Mouse (Mus musculus) gastrocnemius, adult 8-10 months (tissue): ENCODE measurements around the gene Inhbc. TPM values are rescaled to one million over a fixed set of nuclear protein-coding genes. Genes with fewer than 3 reads are reported as not detected.
"Not testable (repeated sequence)": the region's sequence is repeated elsewhere in the genome, so short reads cannot be mapped to it uniquely, and the experiment has no call there.

Experiments used
- DNase-seq, 2 experiments: peaks; one replicate each; pipeline ENCODE4 v3.0.0; 2022; ENCODE audit warnings: low spot score in 2 of 2
- total RNA-seq, 4 experiments: library from RNA; stranded (reverse); gene quantifications; 2 replicates each; pipeline ENCODE4 v1.2.4; 2022

Inhbc gene
- total RNA-seq, 4 experiments from 2014 or later: not detected

DNA sequence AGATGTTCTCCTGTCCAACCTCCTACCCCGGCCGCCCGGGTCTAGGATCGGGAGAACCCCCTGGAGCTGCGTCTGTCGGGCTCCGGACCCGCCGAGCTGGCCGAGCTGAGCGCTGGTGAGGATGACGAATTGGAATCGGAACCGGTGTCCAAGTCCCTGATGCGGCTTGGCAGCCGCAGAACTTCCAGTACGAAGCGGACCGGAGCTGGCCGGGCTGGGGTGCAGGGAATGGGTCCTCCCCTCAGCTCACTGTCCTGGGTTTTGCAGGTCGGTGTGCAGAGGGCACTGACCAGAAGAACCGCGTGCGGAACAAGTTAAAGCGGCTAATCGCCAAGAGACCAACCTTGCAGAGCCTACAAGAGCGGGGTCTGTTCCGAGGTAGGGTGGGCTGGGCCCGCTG is 43.4 kb downstream of the Inhbc start:
- DNase-seq: no peak

GRCm38 (mm10) chr10:127326017-127326801 is 44.0 kb downstream of the Inhbc start:
- no peak for DNase-seq

DNA sequence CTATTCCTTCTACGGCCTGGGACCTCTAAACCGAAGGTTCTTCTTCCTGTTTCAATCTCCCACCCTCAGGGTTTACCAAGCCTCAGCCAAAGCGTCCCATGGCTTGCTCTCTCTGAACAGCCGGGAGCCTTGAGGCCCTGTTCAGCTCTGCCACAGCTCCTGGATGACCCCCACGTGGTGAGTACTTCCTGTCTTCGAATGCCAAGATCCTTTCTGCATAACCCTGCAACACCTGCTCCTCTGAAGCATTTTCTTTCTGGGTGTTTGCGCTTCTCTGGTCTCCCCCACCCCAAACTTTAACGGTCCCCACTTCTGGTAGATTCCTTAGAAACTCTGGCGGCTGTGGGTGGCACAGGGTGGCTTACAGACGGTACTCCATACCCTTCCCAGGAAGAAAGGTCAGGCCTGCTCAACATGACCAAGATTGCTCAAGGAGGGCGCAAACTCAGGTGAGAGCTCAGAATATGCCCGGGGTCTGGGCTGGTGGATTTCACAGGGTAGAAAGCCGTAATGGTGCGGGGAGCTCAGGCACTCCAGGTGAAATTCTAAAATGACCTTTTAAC is 44.7 kb downstream of the Inhbc start:
- no peak for DNase-seq

DNA sequence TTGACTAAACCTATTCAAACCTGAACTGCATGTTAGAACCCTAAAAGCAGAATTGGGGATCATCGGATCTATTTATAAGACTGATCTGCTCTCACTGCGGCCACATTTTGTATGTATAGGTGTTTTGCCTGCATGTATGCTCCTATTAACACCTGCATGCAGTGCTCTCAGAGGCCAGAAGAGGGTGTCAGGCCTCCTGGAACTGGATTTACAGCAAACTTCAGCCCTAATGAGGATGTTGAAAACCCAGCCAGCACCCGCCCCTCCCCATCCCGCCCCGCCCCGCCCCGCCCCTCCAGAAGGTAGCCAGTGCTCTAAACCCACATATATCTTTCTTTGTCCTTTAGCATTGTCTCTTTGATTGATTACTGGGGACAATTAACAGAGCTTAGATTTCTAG is 45.7 kb downstream of the Inhbc start:
- DNase-seq: no peak

DNA sequence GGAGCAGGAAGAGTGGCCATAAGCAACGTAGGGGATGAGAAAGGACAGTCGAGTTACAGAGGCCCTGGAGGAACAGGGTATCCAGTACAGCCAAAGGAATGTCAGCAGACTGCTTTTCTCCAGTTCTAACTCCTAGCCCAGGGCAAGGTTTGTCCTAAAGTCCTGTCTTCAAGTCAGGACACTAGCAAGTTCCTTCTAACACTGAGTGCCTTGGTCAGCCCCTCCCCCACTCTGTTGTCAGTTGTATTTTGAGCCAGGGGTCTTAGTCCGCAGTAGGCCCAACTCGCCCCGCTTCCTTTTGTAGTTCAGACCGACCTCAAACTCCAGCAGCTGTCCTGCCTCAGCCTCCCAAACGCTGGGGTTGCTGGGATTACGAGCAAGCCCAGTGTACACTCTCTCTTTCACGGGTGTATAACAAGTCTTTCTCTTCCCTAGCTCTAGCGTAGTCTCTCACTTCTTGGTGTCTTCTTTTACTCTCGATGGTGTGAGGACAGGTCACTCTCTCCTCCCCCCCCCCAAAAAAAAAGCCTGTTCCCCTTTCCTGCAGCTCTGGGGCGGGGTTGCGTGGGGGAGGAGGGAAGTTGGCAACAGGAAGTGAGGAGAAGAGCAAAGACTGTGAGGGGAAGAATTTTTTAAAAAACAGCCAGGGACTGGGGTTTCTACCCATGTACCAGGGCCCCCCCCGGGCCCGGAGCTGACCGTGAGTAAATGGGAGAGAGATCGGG is 46.9 kb downstream of the Inhbc start:
- no peak for DNase-seq

DNA sequence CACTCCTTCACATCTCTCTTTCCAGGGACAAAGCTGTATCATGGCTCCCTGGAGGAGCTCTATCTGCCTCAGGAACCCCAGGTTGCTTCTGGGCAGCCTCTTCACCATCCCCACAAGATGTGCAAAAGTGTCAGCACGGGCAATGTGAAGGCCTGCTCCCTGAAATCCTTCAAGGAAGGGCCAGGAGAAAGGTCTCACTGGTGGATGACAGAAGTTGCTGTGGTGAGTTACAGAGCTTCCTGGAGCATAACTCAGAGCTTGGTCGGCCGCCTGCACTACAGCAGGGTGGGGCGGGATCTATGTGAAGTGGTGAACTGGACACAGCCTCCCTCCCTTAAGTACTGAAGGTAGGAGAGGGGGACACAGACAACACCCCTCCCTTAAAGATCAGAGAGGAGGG is 47.6 kb downstream of the Inhbc start:
- DNase-seq: no peak

- DNase-seq: no peak
These were observed 48.1 kb downstream of the Inhbc start for GRCm38 (mm10) chr10:127322178-127322577.

DNA sequence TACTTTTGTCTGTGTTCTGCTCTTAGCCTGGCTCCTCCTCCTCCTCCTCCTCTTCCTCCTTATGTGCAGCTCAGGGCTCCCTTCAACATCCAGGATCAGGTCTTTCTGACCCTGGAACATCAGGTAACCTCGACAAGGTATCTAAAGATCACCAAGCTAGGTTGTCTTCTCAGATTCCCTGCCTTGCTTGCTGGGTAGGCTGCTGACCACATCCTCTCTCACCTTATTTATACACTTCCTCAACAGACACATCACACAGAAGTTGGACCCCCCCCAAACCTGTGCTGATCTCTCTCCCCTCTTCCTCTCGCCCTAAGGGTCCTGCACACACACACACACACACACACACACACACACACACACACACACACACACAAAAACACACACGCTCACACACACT is 48.6 kb downstream of the Inhbc start, which contains the start of gene Arhgap9:
TSS of gene Arhgap9 (plus strand) at position 344 of the 400 bp plus-strand sequence.
- DNase-seq: no peak

DNA sequence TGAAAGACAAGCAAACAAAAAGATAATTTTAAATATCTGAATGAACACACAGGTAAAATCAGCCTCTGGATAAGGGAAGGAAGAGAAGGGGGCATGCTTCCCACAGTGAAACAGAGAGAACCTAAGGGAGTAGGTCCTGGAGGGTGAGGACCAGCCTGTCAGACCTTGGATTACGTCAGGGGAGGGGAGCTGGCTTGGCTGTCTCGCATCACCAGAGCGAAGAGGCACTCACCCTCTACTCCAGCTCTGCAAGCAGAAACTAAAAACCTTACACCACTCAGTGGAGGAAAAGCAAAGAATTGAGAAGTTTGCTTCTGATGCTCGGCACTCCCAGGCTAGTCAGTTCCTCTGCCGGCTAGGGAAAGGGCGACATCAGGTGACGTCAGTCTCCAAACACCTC is 50.3 kb downstream of the Inhbc start:
- no peak for DNase-seq

DNA sequence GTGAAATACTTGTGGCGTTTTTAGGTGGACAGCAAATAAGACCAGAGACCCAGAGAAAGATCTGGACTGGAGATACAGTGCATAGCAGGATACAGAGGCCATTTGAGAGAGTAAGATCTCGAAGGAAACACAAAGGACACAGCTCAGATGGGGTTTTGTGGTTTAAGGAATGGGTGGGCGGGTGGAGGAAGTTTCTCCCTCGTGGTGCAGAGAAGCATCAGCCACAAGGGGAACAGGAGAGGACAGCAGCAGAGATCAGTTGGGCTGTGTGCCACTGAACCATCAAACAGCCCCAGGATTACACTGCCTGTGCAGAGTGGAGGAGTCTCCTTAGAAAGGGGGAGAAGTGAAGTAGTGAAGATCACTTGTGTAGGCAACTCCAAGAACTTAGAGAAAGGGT is 52.2 kb downstream of the Inhbc start:
- DNase-seq: no peak

DNA sequence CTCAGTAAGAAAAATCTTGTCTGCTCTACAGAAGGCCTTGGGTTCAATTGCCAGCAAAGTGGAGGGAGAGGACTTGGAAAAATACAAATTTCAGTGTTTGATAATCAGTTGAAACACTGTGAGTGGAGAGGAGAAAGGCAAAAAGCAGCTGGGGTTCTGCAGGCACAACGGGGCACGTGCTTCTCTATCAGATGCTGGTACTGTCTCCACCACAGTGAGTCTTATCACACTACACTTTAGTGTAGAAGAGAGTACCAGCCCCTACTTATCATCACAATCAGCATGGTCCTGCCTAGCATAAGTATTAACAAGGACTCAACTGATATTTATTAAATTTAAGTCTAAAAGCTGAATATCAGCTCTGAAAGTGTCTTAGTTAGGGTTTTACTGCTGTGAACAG is 53.0 kb downstream of the Inhbc start:
- DNase-seq: no peak

DNA sequence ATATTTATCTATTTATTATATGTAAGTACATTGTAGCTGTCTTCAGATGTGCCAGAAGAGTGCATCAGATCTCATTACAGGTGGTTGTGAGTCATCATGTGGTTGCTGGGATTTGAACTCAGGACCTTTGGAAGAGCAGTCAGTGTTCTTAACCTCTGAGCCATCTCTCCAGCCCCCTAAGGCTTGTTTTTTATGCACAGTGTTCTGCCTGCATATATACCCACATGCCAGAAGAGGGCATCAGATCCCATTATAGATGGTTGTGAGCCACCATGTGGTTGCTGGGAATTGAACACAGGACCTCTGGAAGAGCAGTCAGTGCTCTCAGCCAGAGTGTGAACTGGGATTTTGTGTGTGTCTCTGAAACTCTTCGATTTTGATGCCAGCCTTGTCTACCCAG is 55.3 kb downstream of the Inhbc start:
- DNase-seq: not testable (repeated sequence)

DNA sequence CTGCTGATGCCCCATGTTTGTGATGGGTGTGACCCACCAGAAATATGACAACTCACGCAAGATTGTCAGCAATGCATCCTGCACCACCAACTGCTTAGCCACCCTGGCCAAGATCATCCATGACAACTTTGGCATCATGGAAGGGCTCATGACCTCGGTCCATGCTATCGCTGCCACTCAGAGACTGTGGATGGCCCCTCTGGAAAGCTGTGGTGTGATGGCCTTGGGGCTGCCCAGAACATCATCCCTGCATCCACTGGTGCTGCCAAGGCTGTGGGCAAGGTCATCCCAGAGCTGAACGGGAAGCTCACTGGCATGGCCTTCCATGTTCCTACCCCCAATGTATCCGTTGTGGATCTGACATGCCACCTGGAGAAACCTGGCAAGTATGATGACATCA is 56.7 kb downstream of the Inhbc start:
- not testable (repeated sequence) for DNase-seq

- no peak for DNase-seq
These were observed 57.4 kb downstream of the Inhbc start for GRCm38 (mm10) chr10:127312858-127313257.

DNA sequence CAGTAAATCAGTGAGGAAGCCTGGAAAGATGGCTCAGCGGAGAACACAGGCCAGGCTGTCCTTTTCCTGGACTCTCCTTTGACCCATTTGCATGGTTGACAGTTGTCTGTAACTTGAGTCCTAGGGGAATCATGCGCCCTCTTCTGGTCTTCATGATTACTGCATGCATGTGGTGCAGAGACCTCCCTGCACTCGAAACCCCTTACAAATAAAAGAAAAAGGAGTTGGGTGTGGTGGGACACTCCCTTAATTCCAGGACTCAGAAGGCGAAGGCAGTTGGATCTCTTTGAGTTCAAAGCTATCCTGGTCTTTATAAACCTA is 57.9 kb downstream of the Inhbc start:
- DNase-seq: peak; percentile 78 to 80

DNA sequence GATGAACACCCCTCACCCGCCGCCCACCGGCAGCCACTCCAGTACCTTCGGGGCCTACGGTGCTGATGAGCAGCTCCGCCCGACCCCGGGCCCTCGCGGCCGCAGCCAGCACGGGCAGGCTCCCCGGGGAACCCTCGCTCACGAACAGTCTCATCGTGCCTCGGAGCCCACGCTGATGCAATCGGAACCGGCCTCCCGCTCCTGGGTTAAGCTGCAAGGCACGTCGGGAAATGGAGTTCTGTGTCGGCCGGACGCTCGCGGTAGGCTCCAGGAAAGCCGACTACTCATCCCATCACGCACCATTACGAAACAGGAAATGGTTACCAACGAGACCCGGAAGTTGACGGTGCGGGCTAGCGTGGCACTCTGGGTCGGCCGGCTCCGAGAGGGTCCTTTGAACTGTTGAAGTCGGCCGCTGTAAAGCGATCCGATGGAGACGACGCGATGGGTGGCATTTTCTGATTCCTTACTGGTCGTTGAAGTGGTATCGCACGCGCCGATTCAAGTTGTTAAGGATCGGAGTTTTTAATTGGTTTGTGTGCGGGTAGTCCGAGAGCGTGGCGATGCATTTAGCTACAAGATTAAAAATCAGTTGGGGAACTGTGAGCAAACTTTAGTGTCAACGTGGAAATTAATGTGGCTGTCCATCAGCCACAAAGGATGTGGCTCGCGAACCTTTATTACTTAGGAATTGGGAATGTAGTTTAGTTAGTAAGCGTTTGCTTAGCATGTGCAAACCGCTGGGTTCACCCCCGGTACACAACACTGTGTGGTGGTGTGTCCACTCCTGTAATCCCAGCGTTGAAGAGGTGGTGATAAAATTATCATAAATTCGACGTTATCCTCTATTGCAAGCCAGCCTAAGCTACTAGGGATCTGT is 58.5 kb downstream of the Inhbc start, which contains the start of gene Mars:
TSS of gene Mars (minus strand) at position 311 of the 880 bp plus-strand sequence.
- peak; percentile 93 to 94 for DNase-seq

DNA sequence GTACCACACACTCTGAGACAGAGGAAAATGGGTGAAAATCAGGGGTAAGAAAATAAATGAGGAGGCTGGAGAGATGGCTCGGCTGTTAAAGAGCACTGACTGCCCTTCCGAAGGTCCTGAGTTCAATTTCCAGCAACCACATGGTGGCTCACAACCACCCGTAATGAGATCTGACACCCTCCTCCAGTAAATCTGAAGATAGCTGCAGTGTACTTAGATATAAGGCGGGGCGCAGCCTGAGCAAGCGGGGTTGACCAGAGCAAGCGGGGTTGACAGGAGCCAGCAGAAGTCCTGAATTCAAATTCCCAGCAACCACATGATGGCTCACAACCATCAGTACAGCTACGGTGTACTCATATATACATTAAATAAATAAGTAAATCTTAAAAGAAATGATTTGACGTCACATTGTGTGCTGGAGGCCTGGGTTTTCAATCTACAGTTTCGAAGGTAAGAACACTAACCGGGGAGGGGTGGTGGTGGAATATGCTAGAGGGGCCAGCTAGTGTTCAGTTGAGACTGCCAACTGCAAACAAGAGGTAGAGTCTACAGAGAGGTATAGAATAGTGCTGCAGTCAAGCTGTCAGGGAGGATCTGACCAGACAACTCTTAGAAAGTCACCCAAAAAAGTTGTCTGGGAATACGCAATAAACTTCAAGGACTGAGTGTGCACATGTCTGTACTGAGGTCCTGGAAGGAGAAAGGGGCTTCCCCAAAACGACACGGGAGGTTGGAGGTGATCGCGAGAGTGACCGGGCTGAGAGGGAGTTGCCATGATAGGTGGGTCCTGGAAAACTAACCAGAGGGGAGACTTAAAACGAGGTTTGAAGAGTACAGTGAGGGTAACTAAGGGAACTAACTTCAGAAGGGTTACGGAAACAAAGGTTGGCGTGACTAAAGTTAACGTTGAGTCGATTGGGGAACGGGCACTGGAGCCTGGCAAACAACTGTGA is 59.4 kb downstream of the Inhbc start:
- no peak for DNase-seq

DNA sequence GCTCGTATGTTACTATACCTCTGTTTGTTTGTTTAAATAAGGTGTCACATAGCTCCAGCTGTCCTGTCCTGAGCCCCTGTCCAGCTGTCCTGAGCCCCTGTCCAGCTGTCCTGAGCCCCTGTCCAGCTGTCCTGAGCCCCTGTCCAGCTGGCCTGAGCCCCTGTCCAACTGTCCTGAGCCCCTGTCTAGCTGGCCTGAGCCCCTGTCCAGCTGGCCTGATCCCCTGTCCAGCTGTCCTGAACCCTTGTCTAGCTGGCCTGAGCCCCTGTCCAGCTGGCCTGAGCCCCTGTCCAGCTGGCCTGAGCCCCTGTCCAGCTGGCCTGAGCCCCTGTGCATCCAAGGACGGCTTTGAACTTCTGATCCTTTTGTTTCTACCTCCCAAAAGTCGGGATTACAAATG is 61.1 kb downstream of the Inhbc start:
- DNase-seq: not testable (repeated sequence)
